ENCODE assay signal across 7 mouse cellular contexts in the genomic region with DNA sequence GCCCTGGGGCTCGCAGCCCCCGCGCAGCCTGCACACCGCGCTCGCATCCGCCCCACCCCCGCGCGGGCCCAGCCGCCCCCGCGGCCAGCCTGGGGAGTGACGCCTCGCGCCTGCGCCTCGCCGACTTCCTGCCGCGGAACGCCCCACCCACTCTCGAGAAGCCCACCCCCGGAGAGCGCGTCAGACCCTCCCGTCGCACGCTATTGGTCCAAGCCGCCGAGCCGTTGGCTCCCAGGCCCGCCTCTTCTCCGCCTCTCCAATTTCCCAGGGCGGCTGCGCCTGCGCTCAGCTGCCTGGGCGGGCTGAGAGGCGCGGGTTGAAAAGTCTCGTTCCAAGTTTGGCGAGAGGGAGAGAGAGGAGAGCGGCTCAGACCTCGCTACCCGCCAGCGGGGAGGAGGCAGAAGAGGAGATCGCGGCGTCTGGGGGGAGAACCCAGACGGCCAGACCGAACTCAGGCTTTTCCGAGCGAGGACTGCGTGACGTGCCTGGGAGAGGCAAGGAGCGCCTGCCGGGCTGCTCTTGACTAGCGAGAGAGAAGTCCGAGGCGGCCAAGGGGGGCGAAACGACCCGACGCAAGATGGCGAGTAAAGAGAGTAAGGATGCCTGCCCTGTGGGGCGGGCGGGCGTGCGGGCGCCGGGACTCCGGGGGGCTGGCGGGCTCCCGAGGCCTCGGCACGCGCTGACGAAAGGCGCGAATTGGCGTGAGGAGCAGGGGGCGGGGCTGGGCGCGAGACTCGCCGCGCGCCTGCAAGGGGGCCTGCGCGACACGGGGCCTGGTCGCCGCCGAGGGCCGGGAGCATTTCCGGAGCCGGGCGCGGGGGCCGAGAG. TPM values are rescaled to one million over a fixed set of nuclear protein-coding genes. Genes with fewer than 3 reads are reported as not detected.
A peak's percentile ranks its signal among the peaks of the same experiment; 100 is the strongest.
DNase-seq lines count a peak whose midpoint lies in the region; ATAC-seq lines count a peak whose summit lies in the region.

TSS of gene Rbbp7 (plus strand) at position 288 of the 828 bp plus-strand sequence.

- H3K27me3 ChIP-seq in embryonic facial prominence, embryonic 12.5 days = 0 out of 2 replicates have a peak, but pooled peaks cover 5% of the 10 kb centered on the region
- peaks cover 6% of the 10 kb centered on the region; the same call in 1 of the 2 replicates for H3K27me3 ChIP-seq in limb, embryonic 13.5 days
- no peaks in the 10 kb centered on the region for H3K27me3 ChIP-seq in midbrain, embryonic 16.5 days (ENCODE audit: control insufficient read depth, insufficient read depth, low read depth, low read length)

- peak within 1 kb of the TSS; percentile 98 for H3K27ac ChIP-seq in embryonic facial prominence, embryonic 12.5 days
- H3K27ac ChIP-seq in limb, embryonic 13.5 days = peak within 1 kb of the TSS; percentile 96
- H3K27ac ChIP-seq in midbrain, embryonic 16.5 days (ENCODE audit: low read length) = peak within 1 kb of the TSS; percentile 93

- peak; percentile 91 for DNase-seq in adrenal gland, postnatal 25 days
- DNase-seq in heart, adult 18-20 months = peak; percentile 89 to 95
- peak; percentile 88 to 91 for DNase-seq in kidney, adult 8-10 months
- peak; percentile 75 to 92 for DNase-seq in spleen, postnatal 10 days (ENCODE audit: low spot score in 2 of 2)

- no peaks in the 10 kb centered on the region for H3K4me1 ChIP-seq in embryonic facial prominence, embryonic 12.5 days
- H3K4me1 ChIP-seq in limb, embryonic 13.5 days = peaks cover 6% of the 10 kb centered on the region; the same call in 1 of the 2 replicates
- peaks cover 3% of the 10 kb centered on the region; the same call in 1 of the 2 replicates for H3K4me1 ChIP-seq in midbrain, embryonic 16.5 days (ENCODE audit: control insufficient read depth, insufficient read depth, low read length)

- peak within 1 kb of the TSS; percentile 61 for H3K4me3 ChIP-seq in embryonic facial prominence, embryonic 12.5 days
- H3K4me3 ChIP-seq in limb, embryonic 13.5 days = peak within 1 kb of the TSS; percentile 66
- peak within 1 kb of the TSS; percentile 62 for H3K4me3 ChIP-seq in midbrain, embryonic 16.5 days (ENCODE audit: low read depth, low read length)

- 15% methylated on average over 63 of the region's 100 CpGs for WGBS in embryonic facial prominence, embryonic 12.5 days
- WGBS in limb, embryonic 13.5 days = 19% methylated on average over 60 of the region's 100 CpGs
- 26% methylated on average over 52 of the region's 100 CpGs for WGBS in midbrain, embryonic 16.5 days

- no peaks in the 10 kb centered on the region for H3K36me3 ChIP-seq in embryonic facial prominence, embryonic 12.5 days
- peaks cover 6% of the 10 kb centered on the region; the same call in 1 of the 2 replicates for H3K36me3 ChIP-seq in limb, embryonic 13.5 days
- H3K36me3 ChIP-seq in midbrain, embryonic 16.5 days (ENCODE audit: control insufficient read depth, insufficient read depth, low read length) = no peaks in the 10 kb centered on the region

- no peaks in the 10 kb centered on the region for H3K9me3 ChIP-seq in embryonic facial prominence, embryonic 12.5 days
- H3K9me3 ChIP-seq in limb, embryonic 13.5 days = no peaks in the 10 kb centered on the region
- H3K9me3 ChIP-seq in midbrain, embryonic 16.5 days (replicated peaks; ENCODE audit: control insufficient read depth, low read length, poor library complexity, severe bottlenecking) = no peaks in the 10 kb centered on the region

- peak within 1 kb of the TSS; percentile 79 for H3K9ac ChIP-seq in embryonic facial prominence, embryonic 12.5 days
- H3K9ac ChIP-seq in limb, embryonic 13.5 days = peak within 1 kb of the TSS; percentile 81
- peak within 1 kb of the TSS; percentile 68 for H3K9ac ChIP-seq in midbrain, embryonic 16.5 days (ENCODE audit: low read depth, low read length)

- peak within 1 kb of the TSS; percentile 55 for H3K4me2 ChIP-seq in embryonic facial prominence, embryonic 12.5 days (replicated peaks)
- peak within 1 kb of the TSS; percentile 66 for H3K4me2 ChIP-seq in limb, embryonic 13.5 days (replicated peaks)
- H3K4me2 ChIP-seq in midbrain, embryonic 16.5 days (ENCODE audit: low read length) = peak within 1 kb of the TSS; percentile 55

- peak; percentile 98 for ATAC-seq in embryonic facial prominence, embryonic 12.5 days (ENCODE audit: insufficient number of reproducible peaks, insufficient read depth, low FRiP score, low TSS enrichment)
- ATAC-seq in limb, embryonic 13.5 days (ENCODE audit: low FRiP score, low read depth) = peak; percentile 97
- peak; percentile 98 for ATAC-seq in midbrain, embryonic 16.5 days

RNA-seq across cellular contexts. Expression of gene Rbbp7, which starts in this region (rescaled TPM):
- total RNA-seq in adrenal gland, postnatal 25 days (2021) = 150 and 170 TPM in 2 replicates
- 402 TPM in 2 replicates for polyA plus RNA-seq in embryonic facial prominence, embryonic 12.5 days (2016; fragmentation: Nextera tagmentation; extraction: Ambion mirVana)
- total RNA-seq in heart, adult 18-20 months (2021) = 100 to 1,000 TPM; 161 to 175 TPM
- polyA plus RNA-seq in limb, embryonic 13.5 days (2015; fragmentation: Nextera tagmentation; extraction: Ambion mirVana) = 491 and 493 TPM in 2 replicates
- 216 and 226 TPM in 2 replicates for polyA plus RNA-seq in midbrain, embryonic 16.5 days (2015; fragmentation: Nextera tagmentation; extraction: Ambion mirVana)

Comparison
In these comparisons a context has a peak if more than half of its experiments do, and no peak if none do; other contexts are left out.
1. Peak in every context shown above with its lines: DNase-seq, ATAC-seq, H3K4me3 ChIP-seq and H3K27ac ChIP-seq.